Mouse (Mus musculus) mouse trophoblast stem cell (cell line): Measurements from ENCODE around the gene Nrde2.

Source experiments
- in situ Hi-C, 2 experiments: fragments of 300-500 bp; cut with MseI, MboI; formaldehyde crosslinking; loops; 2 replicates in 1 of 2; 3 replicates in 1 of 2; pipeline ENCODE4 v1.15.1; 2025

Gene Nrde2

GRCm38 (mm10) chr12:100124913-100125798, 34.3 kb downstream of the Nrde2 start:
- in situ Hi-C loops, result no loop called here

- in situ Hi-C loops, result no loop called here
Measured at GRCm38 (mm10) chr12:100123476-100123875, 36.0 kb downstream of the Nrde2 start.

GRCm38 (mm10) chr12:100122921-100123381, 36.5 kb downstream of the Nrde2 start:
- in situ Hi-C loops, result no loop called here

GRCm38 (mm10) chr12:100115982-100116381, 43.5 kb downstream of the Nrde2 start:
- in situ Hi-C loops, result no loop called here

GRCm38 (mm10) chr12:100109986-100110696, 49.3 kb downstream of the Nrde2 start, which contains the start of gene Psmc1:
Gene Psmc1 (plus strand): TSS chr12:100110154.
- in situ Hi-C loops, result loop anchor here in 1 of 2 experiments (5.0 kb wide), 1 partner anchor 138 kb away; no protein-coding TSS in a partner anchor

GRCm38 (mm10) chr12:100107436-100107835, 52.0 kb downstream of the Nrde2 start:
- in situ Hi-C loops, result loop anchor here in 1 of 2 experiments (5.0 kb wide), 1 partner anchor 135 kb away; no protein-coding TSS in a partner anchor

- in situ Hi-C loops, result loop anchor here in 1 of 2 experiments (5.0 kb wide), 1 partner anchor 134 kb away; no protein-coding TSS in a partner anchor
Measured at GRCm38 (mm10) chr12:100106275-100106895, 53.1 kb downstream of the Nrde2 start.

GRCm38 (mm10) chr12:100104530-100104929, 54.9 kb downstream of the Nrde2 start:
- in situ Hi-C loops, result loop anchor here in 1 of 2 experiments (5.0 kb wide), 1 partner anchor 132 kb away; no protein-coding TSS in a partner anchor

GRCm38 (mm10) chr12:100101651-100102050, 57.8 kb downstream of the Nrde2 start:
- in situ Hi-C loops, result loop anchor here in 1 of 2 experiments (5.0 kb wide), 1 partner anchor 129 kb away; no protein-coding TSS in a partner anchor

GRCm38 (mm10) chr12:100100707-100101030, 58.8 kb downstream of the Nrde2 start:
- in situ Hi-C loops, result loop anchor here in 1 of 2 experiments (5.0 kb wide), 1 partner anchor 128 kb away; no protein-coding TSS in a partner anchor

GRCm38 (mm10) chr12:100099971-100100706, 59.3 kb downstream of the Nrde2 start:
- in situ Hi-C loops, result loop anchor here in 1 of 2 experiments (5.0 kb wide), 1 partner anchor 128 kb away; no protein-coding TSS in a partner anchor

- in situ Hi-C loops, result no loop called here
Measured at GRCm38 (mm10) chr12:100093046-100093445, 66.4 kb downstream of the Nrde2 start.

- in situ Hi-C loops, result no loop called here
Measured at GRCm38 (mm10) chr12:100090750-100091149, 68.7 kb downstream of the Nrde2 start.

- in situ Hi-C loops, result no loop called here
Measured at GRCm38 (mm10) chr12:100089265-100089664, 70.2 kb downstream of the Nrde2 start.

GRCm38 (mm10) chr12:100088026-100088425, 71.4 kb downstream of the Nrde2 start:
- in situ Hi-C loops, result no loop called here

GRCm38 (mm10) chr12:100079636-100080286, 79.7 kb downstream of the Nrde2 start:
- in situ Hi-C loops, result no loop called here

GRCm38 (mm10) chr12:100075715-100076114, 83.7 kb downstream of the Nrde2 start:
- in situ Hi-C loops, result no loop called here
